Comparison of ENCODE assay signal across 9 mouse cellular contexts in genomic region chr7:112316239-112316638, GRCm38 (mm10).
DNase-seq lines count a peak whose midpoint lies in the region; ATAC-seq and TF ChIP-seq lines count a peak whose summit lies in the region.
"Had no signal": no experiment of that assay in that cellular context is flagged by ENCODE, and none has a peak within 500 bp of the region (broad histone marks: within the 10 kb centered on the region; RNA-seq: fewer than 3 reads in every experiment).

No protein-coding gene starts in this region.

- DNase-seq in embryonic facial prominence, embryonic 14.5 days (ENCODE audit: low spot score): no peak
- no peak for DNase-seq in embryonic facial prominence, embryonic 10.5 days (ENCODE audit: low spot score)
- peak; percentile 83 for DNase-seq in adipocyte (ENCODE audit: low spot score)
- DNase-seq in gastrocnemius, postnatal 25 days: peak; percentile 79
- peak; percentile 59 for DNase-seq in left cerebral cortex, adult 11 months (ENCODE audit: low spot score)
- peak; percentile 35 for DNase-seq in stomach, postnatal 0 days (ENCODE audit: low spot score)
- DNase-seq in spleen, adult 18-20 months: no peak
- no peak for DNase-seq in c-Kit-positive CD71-positive TER-119-positive erythroid progenitor cells, embryonic 14.5 days (ENCODE audit: low spot score)

- TF ChIP-seq CTCF in stomach, postnatal 0 days (IDR thresholded peaks at IDR 0.05; ENCODE audit: low read depth): no peak

- H3K4me3 ChIP-seq in embryonic facial prominence, embryonic 14.5 days (ENCODE audit: low read depth, low read length): no peak overlapping the region
- no peak overlapping the region for H3K4me3 ChIP-seq in embryonic facial prominence, embryonic 10.5 days
- no peak overlapping the region for H3K4me3 ChIP-seq in stomach, postnatal 0 days (ENCODE audit: low read depth, low read length)
- H3K4me3 ChIP-seq: liver, embryonic 15.5 days had no signal

- no peaks in the 10 kb centered on the region for H3K36me3 ChIP-seq in embryonic facial prominence, embryonic 14.5 days (ENCODE audit: control insufficient read depth, insufficient read depth, low read length)
- no peaks in the 10 kb centered on the region for H3K36me3 ChIP-seq in embryonic facial prominence, embryonic 10.5 days (replicated peaks)
- H3K36me3 ChIP-seq in stomach, postnatal 0 days (ENCODE audit: control insufficient read depth, insufficient read depth, low read length): peaks cover 6% of the 10 kb centered on the region; the same call in 1 of the 2 replicates
- H3K36me3 ChIP-seq: liver, embryonic 15.5 days had no signal

- no peak overlapping the region for H3K4me2 ChIP-seq in embryonic facial prominence, embryonic 14.5 days (ENCODE audit: low read depth, low read length)
- H3K4me2 ChIP-seq in stomach, postnatal 0 days (replicated peaks; ENCODE audit: low read depth): no peak overlapping the region
- H3K4me2 ChIP-seq: liver, embryonic 15.5 days had no signal

- WGBS in embryonic facial prominence, embryonic 14.5 days: 100% methylated on average over 1 of the region's 1 CpGs
- WGBS in embryonic facial prominence, embryonic 10.5 days: 88% methylated on average over 1 of the region's 1 CpGs
- 71% methylated on average over 1 of the region's 1 CpGs for WGBS in stomach, postnatal 0 days

- H3K9me3 ChIP-seq in embryonic facial prominence, embryonic 14.5 days (ENCODE audit: control insufficient read depth, low read length): no peaks in the 10 kb centered on the region
- H3K9me3 ChIP-seq in embryonic facial prominence, embryonic 10.5 days: no peaks in the 10 kb centered on the region
- no peaks in the 10 kb centered on the region for H3K9me3 ChIP-seq in stomach, postnatal 0 days (ENCODE audit: control insufficient read depth, low read length)
- H3K9me3 ChIP-seq: liver, embryonic 15.5 days had no signal

- ATAC-seq in embryonic facial prominence, embryonic 14.5 days (ENCODE audit: low read depth): peak; percentile 45; the same call in 1 of the 2 replicates
- peak; percentile 61 for ATAC-seq in stomach, postnatal 0 days (ENCODE audit: low FRiP score, low TSS enrichment)

- no peak overlapping the region for H3K27ac ChIP-seq in embryonic facial prominence, embryonic 14.5 days (replicated peaks; ENCODE audit: low read depth, low read length)
- no peak overlapping the region for H3K27ac ChIP-seq in embryonic facial prominence, embryonic 10.5 days (replicated peaks)
- H3K27ac ChIP-seq in stomach, postnatal 0 days (replicated peaks): no peak overlapping the region
- H3K27ac ChIP-seq: liver, embryonic 15.5 days had no signal

- H3K27me3 ChIP-seq in embryonic facial prominence, embryonic 14.5 days (replicated peaks; ENCODE audit: control insufficient read depth, insufficient read depth, low read length): no peaks in the 10 kb centered on the region
- H3K27me3 ChIP-seq in embryonic facial prominence, embryonic 10.5 days (replicated peaks; ENCODE audit: low read depth, poor library complexity, severe bottlenecking): no peaks in the 10 kb centered on the region
- H3K27me3 ChIP-seq in stomach, postnatal 0 days (ENCODE audit: control insufficient read depth, insufficient read depth, low read length): no peaks in the 10 kb centered on the region
- H3K27me3 ChIP-seq: liver, embryonic 15.5 days had no signal

- no peak for TF ChIP-seq EP300 in stomach, postnatal 0 days (optimal IDR thresholded peaks at IDR 0.05)

- H3K9ac ChIP-seq in embryonic facial prominence, embryonic 14.5 days (ENCODE audit: low read depth, low read length): no peak overlapping the region
- no peak overlapping the region for H3K9ac ChIP-seq in stomach, postnatal 0 days (ENCODE audit: low read length)
- H3K9ac ChIP-seq: liver, embryonic 15.5 days had no signal

- H3K4me1 ChIP-seq in embryonic facial prominence, embryonic 14.5 days (ENCODE audit: control insufficient read depth, insufficient read depth, low read length): peaks cover 19% of the 10 kb centered on the region
- peaks cover 12% of the 10 kb centered on the region for H3K4me1 ChIP-seq in embryonic facial prominence, embryonic 10.5 days
- H3K4me1 ChIP-seq in stomach, postnatal 0 days (replicated peaks; ENCODE audit: control insufficient read depth, insufficient read depth): no peaks in the 10 kb centered on the region
- H3K4me1 ChIP-seq: liver, embryonic 15.5 days had no signal

Comparison
In these comparisons a context has a peak if more than half of its experiments do, and no peak if none do; other contexts are left out.
1. DNase-seq: peak in adipocyte (single experiment), gastrocnemius, postnatal 25 days (single experiment), left cerebral cortex, adult 11 months (single experiment) and stomach, postnatal 0 days (single experiment); none in embryonic facial prominence, embryonic 14.5 days (single experiment), embryonic facial prominence, embryonic 10.5 days (single experiment), spleen, adult 18-20 months (0 of 2) and c-Kit-positive CD71-positive TER-119-positive erythroid progenitor cells, embryonic 14.5 days (single experiment).